Mouse (Mus musculus) right cerebral cortex, postnatal 4 days (tissue): ENCODE results near the gene Zfp39.
A peak's percentile ranks its signal among the peaks of the same experiment; 100 is the strongest.
"Not testable (repeated sequence)": the region's sequence is repeated elsewhere in the genome, so short reads cannot be mapped to it uniquely, and the experiment has no call there.

Experiments
- DNase-seq: peaks from one replicate; pipeline ENCODE4 v3.0.0-alpha.2; 2022

Gene Zfp39

DNA sequence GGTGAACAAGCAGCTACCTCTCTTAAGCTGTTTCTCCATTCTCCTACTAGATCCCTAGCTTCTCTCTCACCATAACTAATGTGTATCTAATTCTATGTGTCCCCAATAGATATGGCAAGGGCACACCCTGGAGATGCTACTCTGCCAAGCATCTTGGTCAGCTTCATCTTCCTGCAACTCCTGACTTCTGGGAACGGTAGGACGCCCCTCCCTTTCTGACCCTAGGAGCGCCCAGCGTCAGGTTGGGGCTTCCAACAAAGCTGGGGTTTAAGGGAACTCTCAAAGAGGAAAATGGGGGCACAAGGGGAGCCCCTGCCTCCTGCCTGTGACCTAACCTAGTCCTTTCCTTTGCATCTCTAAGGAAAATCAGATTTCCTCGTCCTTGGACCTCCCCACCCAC, 14.7 kb upstream of the Zfp39 start:
- no peak for DNase-seq

DNA sequence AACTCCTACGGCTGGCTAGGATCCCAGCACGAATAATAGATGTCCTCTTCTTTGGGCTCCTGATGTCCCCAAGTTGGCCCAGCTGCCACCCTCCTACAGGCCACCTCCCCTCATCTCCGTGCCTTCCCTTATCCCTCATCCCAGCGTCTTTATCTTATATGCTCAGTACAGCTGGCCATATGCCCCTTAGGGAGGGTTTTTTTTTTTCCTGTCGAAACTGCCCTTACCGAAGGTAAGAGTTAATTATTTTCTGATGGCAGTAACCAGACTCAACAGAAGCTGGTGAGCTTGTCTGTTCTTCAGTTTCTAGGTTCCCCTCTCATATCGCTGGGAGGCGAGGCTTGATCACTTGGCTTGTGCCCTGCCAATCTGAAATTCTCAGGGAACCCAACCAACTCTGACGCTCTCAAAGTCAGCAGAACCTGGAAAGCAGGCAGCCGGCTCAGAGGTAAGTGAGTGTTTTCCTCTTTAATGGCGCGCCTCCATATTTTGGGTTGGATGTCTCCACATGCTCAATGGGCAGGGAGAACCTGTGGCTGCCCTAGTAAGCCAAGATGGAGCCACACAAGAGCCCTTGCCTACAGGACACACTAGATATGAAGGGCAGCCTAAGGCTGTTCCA, 13.8 kb upstream of the Zfp39 start, which contains the start of gene Btnl10:
Gene Btnl10 (plus strand): TSS at position 164 of the 622 bp plus-strand sequence.
- DNase-seq, result no peak

DNA sequence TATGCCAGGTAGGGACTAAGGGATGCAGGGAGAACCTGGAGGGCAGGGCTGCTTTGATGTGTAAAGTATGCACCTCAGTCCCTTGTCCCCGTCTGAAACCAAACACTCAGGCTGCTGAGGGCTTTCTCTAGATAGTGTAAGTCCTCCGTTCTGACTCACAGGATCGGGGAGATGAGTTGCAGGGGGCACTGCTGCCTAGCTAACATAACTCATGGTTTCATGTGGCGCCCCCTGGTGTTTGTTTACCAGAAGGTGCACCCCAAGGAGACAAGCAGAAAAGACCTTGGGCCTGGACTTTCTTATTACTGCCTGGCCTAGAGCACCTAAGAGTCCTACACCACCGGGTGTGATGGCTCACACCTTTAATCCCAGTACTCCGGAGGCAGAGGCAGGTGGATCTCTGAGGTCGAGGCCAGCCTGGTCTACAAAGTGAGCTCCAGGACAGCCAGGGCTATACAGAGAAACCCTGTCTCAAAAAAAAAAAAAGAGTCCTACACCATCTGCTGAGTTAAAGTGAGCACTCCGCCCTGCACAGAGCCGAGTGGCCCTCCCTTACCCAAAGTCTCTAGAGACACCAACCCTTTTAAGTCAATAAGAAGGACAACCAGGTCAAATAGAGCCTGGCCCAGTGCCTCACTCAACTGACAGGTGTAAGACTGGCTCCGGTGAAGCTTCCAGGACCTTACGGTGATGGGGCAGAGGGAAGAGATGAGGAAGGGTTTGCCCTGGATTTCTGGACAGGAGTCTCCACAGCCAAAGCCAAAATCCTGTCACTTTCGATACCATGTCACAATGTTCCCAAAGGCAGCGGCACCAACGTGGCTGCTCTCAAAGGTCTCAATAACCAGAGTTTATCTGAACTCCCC, 13.1 kb upstream of the Zfp39 start:
- peak; percentile 34 for DNase-seq

DNA sequence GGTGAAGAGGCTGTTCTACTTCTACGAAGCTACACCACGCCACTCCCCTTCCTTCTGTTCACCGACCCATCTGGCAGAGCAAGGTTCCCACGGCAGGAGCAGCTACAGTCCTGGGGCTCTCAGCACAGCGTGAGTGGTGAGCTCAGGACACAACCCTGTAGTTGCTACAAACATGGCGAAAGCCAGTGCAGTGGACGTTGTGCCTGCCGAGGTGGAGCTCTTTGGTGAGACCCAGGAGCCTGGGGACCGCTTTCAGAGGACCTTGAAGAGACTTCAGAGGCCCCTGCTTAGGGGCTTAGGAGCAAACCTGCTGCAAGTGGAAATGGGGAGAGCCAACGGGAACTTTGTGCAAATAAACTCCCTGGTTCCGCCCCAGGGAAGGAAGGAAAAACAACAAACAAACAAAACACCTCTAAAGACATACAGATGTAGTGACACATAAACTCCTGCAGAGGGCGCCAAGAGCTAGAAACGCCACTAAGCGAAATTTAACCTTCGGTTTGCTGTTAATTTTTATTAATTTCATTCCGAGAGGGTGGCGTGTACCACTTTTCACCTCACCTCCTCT, 10.5 kb upstream of the Zfp39 start:
- no peak for DNase-seq

DNA sequence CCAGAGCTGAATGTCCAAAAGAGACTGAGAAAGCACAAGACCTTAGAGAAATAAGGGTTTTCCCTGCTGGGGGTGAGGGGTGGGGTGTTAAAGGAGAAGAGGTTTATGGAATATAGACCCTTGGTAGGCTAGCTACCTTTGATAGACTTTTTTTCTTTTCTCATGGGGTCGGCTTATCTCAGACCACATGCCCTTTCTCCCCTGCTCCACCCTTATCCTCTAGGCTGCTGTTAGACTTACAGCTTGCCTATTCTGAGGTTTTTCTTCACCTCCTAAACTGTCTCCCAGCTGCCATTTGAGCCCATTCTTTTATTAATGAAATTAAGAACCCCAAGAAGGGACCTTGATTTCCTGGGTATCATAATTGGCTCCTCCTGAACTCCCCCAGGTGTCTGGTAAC, 9.8 kb upstream of the Zfp39 start:
- no peak for DNase-seq

DNA sequence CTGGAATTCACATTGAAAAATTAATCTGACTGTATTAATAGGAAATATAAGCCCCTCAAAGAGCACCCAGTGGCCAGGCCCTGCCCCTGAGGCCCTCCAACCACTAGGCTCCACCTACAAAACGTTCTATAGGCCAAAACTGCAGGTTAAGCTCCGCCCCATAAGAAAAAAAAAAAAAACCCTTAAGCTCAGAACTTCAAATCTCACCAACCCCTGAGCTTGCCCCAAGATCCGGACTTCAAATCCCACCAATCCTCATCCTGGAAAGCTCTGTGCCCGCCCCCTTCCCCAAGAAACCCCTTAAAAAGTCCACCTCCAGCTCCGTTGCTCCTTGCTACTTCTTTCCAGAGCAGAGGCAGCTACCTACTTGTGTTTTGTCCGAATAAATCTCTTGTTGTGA, 813 bp upstream of the Zfp39 start:
- DNase-seq, result no peak

DNA sequence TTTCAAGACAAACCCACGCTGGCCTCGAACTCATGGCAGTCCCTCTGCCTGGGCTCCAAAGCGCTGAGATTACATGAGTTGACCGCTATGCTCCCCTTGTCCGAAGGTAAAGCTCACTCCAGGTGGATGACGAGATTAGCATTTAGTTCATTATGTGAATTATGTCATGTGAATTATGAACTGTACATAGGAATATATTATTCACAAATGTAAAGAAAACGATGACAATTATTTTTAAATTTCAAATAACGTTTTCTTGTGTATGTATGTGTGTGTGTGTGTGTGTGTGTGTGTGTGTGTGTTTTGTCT, 339 bp upstream of the Zfp39 start:
- DNase-seq, result no peak

DNA sequence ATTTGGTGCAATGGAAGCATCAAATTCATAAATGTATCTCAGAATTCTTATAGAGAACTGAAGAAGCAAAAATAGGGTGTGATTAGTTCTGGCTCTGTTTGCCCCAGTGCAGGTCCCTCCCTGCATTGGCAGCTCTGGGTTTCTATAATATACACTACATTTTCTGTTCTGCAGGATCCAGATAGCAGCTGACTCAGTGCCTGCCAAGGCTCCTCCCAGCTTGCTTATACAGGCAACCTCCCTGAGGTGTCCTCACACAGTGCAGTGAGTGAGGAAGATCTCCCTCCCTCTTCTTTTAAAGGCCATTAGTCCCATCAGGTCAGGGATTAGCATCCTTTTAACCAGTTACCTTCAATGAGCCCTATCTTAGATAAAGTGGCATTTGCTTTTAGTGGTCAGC, 2.9 kb downstream of the Zfp39 start:
- DNase-seq, result no peak

DNA sequence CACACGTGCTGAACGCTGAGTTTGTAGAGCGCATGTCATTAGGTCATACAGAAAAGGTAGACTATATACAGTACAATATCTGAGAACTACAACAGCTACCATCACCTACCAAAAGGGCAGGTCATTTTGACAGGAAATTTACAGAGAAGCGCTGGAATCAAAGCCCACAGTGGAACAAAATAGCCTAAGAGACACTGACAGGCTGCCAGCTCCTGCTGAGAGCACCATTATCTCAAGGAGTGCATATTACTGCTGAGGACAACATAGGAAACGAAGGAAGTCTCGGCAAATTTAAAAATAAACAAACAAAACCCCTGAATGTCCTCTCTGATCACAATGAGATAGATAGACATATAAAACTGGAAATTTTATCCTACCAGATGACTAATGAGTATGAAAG, 6.5 kb downstream of the Zfp39 start:
- DNase-seq, result no peak

DNA sequence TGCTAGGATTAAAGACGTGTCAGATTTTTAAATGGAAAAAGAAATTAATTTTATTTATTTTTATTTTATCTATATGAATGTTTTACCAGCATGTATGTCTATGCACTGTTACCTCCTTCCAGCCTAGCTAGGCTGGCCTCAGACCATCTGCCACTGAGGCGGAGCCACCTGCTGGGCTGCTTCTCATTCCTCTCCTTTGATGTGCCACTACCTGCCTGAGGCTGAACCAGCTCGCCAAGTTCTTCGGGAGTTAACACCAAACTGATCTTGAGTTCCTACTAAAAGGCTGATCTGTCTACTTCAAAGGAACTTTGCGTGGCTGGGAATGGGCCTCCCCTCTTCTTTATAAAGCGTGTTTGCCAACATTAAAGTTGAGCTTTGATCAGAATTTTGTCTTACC, 9.6 kb downstream of the Zfp39 start:
- no peak for DNase-seq

DNA sequence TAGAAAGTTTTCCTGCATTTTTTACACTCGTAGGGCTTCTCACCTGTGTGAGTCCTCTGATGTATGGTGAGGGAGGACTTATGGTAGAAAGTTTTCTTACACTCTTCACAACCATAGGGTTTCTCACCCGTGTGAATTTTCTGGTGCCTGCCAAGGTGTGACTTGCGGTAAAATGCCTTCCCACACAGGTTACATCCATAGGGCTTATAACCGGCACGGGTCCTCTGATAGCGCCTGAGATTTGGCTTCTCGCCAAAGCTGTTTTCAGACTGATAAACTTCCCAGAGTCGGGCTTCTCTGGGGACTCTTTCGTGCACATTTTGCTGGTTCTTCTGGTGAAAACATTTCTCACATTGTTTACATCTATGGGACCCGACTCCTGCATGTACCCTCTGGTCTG, 13.5 kb downstream of the Zfp39 start:
- no peak for DNase-seq

DNA sequence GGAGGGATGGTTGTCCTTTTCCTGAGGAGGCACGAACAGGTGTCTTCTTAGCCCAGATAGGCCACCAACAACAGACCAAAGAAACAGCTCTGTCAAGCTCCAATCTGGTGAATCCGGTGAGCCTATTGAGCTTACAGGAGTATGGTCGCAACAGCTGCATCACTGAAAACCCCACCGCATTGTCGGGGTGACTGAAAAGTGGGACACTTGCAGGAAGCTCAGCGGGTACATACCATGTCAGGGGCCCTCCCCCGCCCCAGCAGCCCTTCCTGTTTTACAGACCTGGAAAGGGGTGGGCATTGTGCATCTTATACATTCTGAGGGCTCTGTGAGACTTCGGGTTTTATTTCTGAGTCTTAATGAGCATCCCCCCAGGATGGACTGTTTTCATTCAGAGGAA, 20.3 kb downstream of the Zfp39 start:
- no peak for DNase-seq

DNA sequence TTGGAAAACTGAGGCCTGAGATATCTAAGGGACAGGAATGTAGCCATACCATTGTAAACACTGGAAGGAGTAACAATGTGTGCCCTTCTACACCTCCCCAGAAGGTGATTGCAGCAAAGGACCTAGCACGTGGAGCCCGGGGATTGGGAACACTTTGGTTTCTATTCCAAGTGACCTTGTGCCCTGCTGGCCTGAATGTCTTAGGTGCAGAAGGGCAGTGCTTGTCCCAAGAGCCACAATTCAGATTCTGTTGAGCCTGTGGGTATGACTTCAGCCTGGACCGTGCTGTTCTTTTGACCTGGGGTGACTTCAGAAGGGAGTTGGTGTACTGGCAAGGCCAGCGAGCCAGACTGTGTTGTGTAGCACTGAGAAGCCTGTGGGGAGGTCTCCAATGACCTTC, 33.1 kb downstream of the Zfp39 start:
- DNase-seq, result no peak

DNA sequence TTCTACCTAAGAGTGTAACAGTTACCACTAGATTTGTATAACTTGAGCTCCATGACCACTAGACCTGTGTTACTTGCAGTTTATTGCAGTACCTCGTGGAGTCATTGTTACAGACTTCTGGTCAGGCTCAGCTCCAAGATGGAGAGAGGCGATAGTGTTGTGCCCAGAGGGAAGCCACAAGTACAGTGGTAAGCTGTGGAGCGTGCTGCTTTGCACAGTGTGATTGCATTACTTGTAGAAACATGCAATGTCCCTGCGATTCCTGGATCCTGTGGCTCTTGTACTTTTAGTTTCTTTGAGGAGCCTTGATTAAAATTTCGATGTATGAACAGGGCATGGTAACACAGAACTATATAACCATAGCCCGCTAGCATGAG, 36.1 kb downstream of the Zfp39 start:
- DNase-seq, result no peak

DNA sequence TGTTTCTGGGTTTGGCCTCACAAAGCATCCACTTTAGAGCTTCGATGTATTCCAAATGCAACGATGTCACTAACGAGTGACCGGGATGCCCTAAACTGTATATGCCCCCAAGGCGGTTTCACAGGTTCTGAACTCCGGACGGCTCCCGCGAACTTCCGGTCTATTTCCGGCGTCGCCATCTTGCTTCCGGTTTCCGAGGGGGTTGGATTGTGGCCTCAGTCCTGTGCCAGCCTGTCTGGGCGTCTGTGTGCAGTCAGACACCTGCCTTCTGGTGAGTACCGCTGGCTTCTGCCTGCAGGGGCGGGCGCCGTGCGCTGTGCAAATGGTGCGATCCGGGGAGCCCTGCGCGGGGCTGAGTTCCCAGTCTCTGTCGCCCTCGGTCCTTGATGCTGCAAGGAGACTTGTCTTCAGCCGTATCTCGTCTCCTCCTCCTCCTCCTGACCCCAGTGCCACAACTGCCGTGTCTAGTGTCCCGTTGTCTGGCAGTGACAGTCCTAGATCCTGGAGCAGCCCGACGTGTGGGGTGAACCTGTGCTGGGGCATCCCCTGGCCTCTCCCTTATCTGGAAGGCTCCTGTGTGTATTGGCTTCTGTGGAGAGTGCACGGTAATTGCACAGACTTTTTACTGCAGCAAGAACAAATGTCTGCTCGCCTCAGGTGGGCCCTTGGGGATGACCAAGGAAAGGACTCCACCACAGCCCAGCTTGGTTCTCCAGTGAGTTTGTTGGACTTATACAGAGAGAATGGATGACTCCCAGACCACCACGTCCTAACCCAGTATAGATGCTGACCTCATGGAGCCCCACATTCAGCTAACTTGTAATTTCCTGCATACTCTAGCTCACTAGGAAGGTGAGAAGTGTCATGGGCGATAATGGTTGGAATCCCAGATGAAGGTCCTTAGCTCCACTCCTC, 36.7 kb downstream of the Zfp39 start, which contains the start of gene 2810021J22Rik:
Gene 2810021J22Rik (plus strand): TSS at position 178 of the 915 bp plus-strand sequence.
- peak; percentile 69 for DNase-seq

DNA sequence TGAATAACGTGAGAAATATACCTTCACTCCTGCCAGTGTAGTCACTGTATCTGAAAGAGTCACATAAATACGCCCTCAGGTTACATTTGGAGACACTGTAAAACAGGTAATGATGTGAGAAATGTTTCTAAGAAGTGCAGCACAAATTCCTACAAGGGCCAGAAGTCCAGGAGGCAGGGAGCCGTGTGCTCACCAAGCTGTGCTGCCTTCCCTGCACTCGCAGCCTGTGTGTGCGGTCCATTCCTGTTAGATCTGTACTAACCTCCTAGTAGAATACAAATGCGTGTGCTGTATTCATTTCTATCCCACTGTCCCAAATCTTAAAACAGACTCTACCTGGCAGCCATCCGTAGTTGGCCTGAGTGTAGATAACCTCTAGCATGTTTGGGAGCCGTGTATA, 43.3 kb downstream of the Zfp39 start:
- DNase-seq, result no peak

DNA sequence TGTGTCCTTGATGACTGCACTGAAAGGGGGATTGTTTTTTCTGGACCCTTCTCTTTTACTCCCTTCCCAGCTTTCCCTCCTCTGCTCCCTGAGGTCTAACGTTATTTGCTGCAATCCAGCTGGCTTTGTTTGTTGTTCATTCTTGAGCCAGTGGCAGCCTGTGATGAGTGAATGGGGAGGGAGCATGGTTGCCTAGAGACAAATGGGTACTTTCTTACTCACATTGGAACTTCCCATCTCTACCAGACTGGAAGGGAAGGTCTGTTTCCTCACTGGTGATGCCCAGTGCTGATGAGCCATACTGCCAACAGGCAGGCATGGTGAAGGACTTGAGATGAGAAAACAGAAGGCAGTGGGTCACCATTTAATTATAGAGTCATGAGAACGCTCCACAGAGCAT, 54.3 kb downstream of the Zfp39 start:
- DNase-seq, result no peak

DNA sequence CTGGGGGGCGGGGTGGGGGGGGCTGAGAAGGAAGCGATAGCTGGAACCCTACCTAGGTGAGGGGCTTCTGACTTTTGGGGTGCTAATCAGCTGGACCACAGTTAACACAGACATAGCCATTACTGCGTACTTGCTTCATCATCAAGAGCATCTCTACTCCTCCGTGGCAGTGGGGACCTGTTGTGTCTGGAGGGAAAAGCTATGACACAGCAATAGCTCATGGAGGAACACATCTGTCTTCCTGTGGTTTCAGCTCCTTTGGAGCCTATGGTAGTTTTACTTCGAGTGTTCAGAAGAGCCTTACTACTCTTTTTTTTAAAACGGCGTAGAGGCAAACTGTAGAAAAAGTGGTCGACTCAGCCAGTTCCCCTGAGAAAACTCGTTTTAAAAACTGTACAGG, 56.4 kb downstream of the Zfp39 start:
- DNase-seq, result no peak

DNA sequence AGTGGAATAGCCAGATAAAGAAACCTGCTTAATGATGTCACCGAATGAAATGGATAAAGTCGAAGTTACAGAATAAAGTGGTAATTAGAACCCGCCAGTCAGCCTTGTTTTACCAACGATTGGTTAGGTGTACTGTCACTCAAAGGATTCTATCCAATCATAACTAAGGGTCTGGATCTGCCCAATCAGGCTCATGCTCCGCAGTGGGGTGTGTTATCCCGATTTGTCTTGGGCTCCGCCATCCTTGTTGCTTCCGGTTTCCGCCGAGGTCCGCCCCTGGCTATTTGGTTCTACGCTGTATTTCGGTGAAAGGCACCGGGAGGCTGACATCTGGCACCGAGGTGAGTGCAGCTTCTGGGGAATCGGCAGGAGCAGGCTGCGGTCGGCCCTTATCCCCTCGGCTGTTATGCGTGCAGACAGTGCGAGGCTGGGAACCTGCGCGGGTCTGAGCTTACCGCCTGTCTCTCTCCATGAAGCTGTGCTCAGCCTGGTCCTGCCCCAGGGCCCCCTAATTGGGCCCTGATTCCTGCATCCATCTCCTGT, 57.0 kb downstream of the Zfp39 start, which contains the start of gene Gm12258:
Gene Gm12258 (plus strand): TSS at position 240 of the 543 bp plus-strand sequence.
- peak; percentile 74 for DNase-seq

DNA sequence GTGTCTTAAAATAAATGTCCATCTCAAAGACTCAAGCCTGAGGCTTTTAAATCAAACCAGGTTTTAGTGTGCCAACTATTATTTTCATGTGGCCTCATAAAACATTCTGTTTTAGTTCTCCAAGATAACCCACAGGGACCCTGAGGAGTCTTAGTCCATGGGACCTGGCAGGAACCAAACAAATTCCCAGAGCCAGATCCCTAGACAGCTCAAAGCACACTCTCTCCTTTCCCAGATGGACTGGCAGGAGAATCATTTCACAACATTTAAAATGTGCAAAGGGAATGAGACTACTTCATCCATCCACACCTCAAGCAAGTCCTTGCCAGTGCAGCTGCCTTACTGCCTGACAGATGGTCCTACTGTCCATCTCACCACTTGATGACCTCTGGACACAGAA, 65.1 kb downstream of the Zfp39 start, which contains the start of gene Olfr311:
Gene Olfr311 (plus strand): TSS at position 301 of the 400 bp plus-strand sequence.
- not testable (repeated sequence) for DNase-seq
